Mouse (Mus musculus): ENCODE data around the gene RPS10-NUDT3. TPM values are rescaled to one million over a fixed set of nuclear protein-coding genes. Genes with fewer than 3 reads are reported as not detected.

The RPS10-NUDT3 gene
- polyA plus RNA-seq, 1 experiment from 2014 or later = not detected

- Histone ChIP-seq H3K4me3 (replicated peaks; ENCODE audit: low read depth, low read length) (no peak overlapping the region), H3K4me2 (ENCODE audit: low read length) (no peak overlapping the region), H3K27ac (no peak overlapping the region), H3K9ac (ENCODE audit: low read depth, low read length) (no peak overlapping the region), H3K36me3 (ENCODE audit: insufficient read depth, low read length) (no peaks in the 10 kb centered on the region), H3K27me3 (ENCODE audit: insufficient read depth, low read length) (no peaks in the 10 kb centered on the region), H3K9me3 (replicated peaks; ENCODE audit: low read length) (no peaks in the 10 kb centered on the region), H3K4me1 (replicated peaks; ENCODE audit: insufficient read depth, low read length) (no peaks in the 10 kb centered on the region)
- DNase-seq (ENCODE audit: low spot score) (no peak), ATAC-seq (replicated peaks; ENCODE audit: low FRiP score, low read depth) (no peak)
- TF ChIP-seq CTCF (IDR thresholded peaks at IDR 0.05; ENCODE audit: low read depth) = no peak
- WGBS = 85% methylated on average over 8 of the region's 8 CpGs
Measured at GRCm38 (mm10) chr17:27532095-27532494, 102.9 kb downstream of the RPS10-NUDT3 start.

Other genes with a start within 250 kb of the RPS10-NUDT3 start
- 1.1 and 1.3 TPM in 2 replicates for gene Grm4, start 113.8 kb downstream of the RPS10-NUDT3 start, polyA plus RNA-seq (2015; fragmentation: Nextera tagmentation; extraction: Ambion mirVana)
- gene Hmga1, start 78.7 kb downstream of the RPS10-NUDT3 start, polyA plus RNA-seq (2015; fragmentation: Nextera tagmentation; extraction: Ambion mirVana) = 131 and 136 TPM in 2 replicates
- 34.5 and 35.6 TPM in 2 replicates for gene AI413582, start 69.5 kb downstream of the RPS10-NUDT3 start, polyA plus RNA-seq (2015; fragmentation: Nextera tagmentation; extraction: Ambion mirVana)
- gene Nudt3, start 11.7 kb downstream of the RPS10-NUDT3 start, polyA plus RNA-seq (2015; fragmentation: Nextera tagmentation; extraction: Ambion mirVana) = 69.5 and 70.2 TPM in 2 replicates
- gene Rps10, start 1.4 kb upstream of the RPS10-NUDT3 start, polyA plus RNA-seq (2015; fragmentation: Nextera tagmentation; extraction: Ambion mirVana) = 1,042 and 1,140 TPM in 2 replicates
- 1.6 and 1.7 TPM in 2 replicates for gene Pacsin1, start 20.3 kb upstream of the RPS10-NUDT3 start, polyA plus RNA-seq (2015; fragmentation: Nextera tagmentation; extraction: Ambion mirVana)
- 0.26 and 0.30 TPM in 2 replicates for gene Spdef, start 93.7 kb upstream of the RPS10-NUDT3 start, polyA plus RNA-seq (2015; fragmentation: Nextera tagmentation; extraction: Ambion mirVana)
- gene D17Wsu92e, start 185.4 kb upstream of the RPS10-NUDT3 start, polyA plus RNA-seq (2015; fragmentation: Nextera tagmentation; extraction: Ambion mirVana) = 19.6 and 20.4 TPM in 2 replicates
- 258 and 263 TPM in 2 replicates for gene Snrpc, start 202.9 kb upstream of the RPS10-NUDT3 start, polyA plus RNA-seq (2015; fragmentation: Nextera tagmentation; extraction: Ambion mirVana)
- 3.4 and 3.6 TPM in 2 replicates for gene Uhrf1bp1, start 221.2 kb upstream of the RPS10-NUDT3 start, polyA plus RNA-seq (2015; fragmentation: Nextera tagmentation; extraction: Ambion mirVana)